Mouse (Mus musculus): ENCODE results near the gene Olfr1098. TPM values are rescaled to one million over a fixed set of nuclear protein-coding genes. Genes with fewer than 3 reads are reported as not detected.
A peak's percentile ranks its signal among the peaks of the same experiment; 100 is the strongest.

The Olfr1098 gene
- polyA plus RNA-seq (2015; fragmentation: Nextera tagmentation; extraction: Ambion mirVana), result not detected in 2 replicates

- DNase-seq (ENCODE audit: low spot score), result no peak
- H3K4me3 ChIP-seq (replicated peaks; ENCODE audit: low read depth, low read length), result no peak within 1 kb of the TSS
- whole genome bisulfite sequencing, result 98% methylated on average over 1 of the region's 1 CpGs
- no peaks in the 10 kb centered on the region for H3K9me3 ChIP-seq (replicated peaks; ENCODE audit: low read length)
- ATAC-seq (replicated peaks; ENCODE audit: low FRiP score, low read depth), result no peak
- no peak for TF ChIP-seq CTCF (IDR thresholded peaks at IDR 0.05; ENCODE audit: low read depth)
- H3K36me3 ChIP-seq (ENCODE audit: insufficient read depth, low read length), result no peaks in the 10 kb centered on the region
- no peak within 1 kb of the TSS for H3K4me2 ChIP-seq (ENCODE audit: low read length)
- H3K4me1 ChIP-seq (replicated peaks; ENCODE audit: insufficient read depth, low read length), result no peaks in the 10 kb centered on the region
- no peaks in the 10 kb centered on the region for H3K27me3 ChIP-seq (ENCODE audit: insufficient read depth, low read length)
- H3K9ac ChIP-seq (ENCODE audit: low read depth, low read length), result no peak within 1 kb of the TSS
- H3K27ac ChIP-seq, result no peak within 1 kb of the TSS
These were observed at the start of gene Olfr1098 for GRCm38 (mm10) chr2:86924445-86924844. Olfr1098 (minus strand) TSS chr2:86924545.

- Histone ChIP-seq H3K36me3 (ENCODE audit: insufficient read depth, low read length) (no peaks in the 10 kb centered on the region), H3K27ac (no peak within 1 kb of the TSS), H3K9ac (ENCODE audit: low read depth, low read length) (no peak within 1 kb of the TSS), H3K27me3 (ENCODE audit: insufficient read depth, low read length) (no peaks in the 10 kb centered on the region), H3K4me3 (replicated peaks; ENCODE audit: low read depth, low read length) (no peak within 1 kb of the TSS), H3K9me3 (replicated peaks; ENCODE audit: low read length) (no peaks in the 10 kb centered on the region), H3K4me1 (replicated peaks; ENCODE audit: insufficient read depth, low read length) (no peaks in the 10 kb centered on the region), H3K4me2 (ENCODE audit: low read length) (no peak within 1 kb of the TSS)
- 75% methylated on average over 1 of the region's 1 CpGs for WGBS
- no peak for TF ChIP-seq CTCF (IDR thresholded peaks at IDR 0.05; ENCODE audit: low read depth)
- no peak for ATAC-seq (replicated peaks; ENCODE audit: low FRiP score, low read depth)
- no peak for DNase-seq (ENCODE audit: low spot score)
These were observed 36.2 kb upstream of the Olfr1098 start, which contains the start of gene Olfr1099 for GRCm38 (mm10) chr2:86960593-86960992. Olfr1099 (minus strand) TSS chr2:86960693.

GRCm38 (mm10) chr2:86926557-86926956 lies 2.2 kb upstream of the Olfr1098 start:
- Histone ChIP-seq H3K36me3 (ENCODE audit: insufficient read depth, low read length) (no peaks in the 10 kb centered on the region), H3K27me3 (ENCODE audit: insufficient read depth, low read length) (no peaks in the 10 kb centered on the region), H3K4me1 (replicated peaks; ENCODE audit: insufficient read depth, low read length) (no peaks in the 10 kb centered on the region), H3K9me3 (replicated peaks; ENCODE audit: low read length) (no peaks in the 10 kb centered on the region), H3K27ac (no peak overlapping the region), H3K4me3 (replicated peaks; ENCODE audit: low read depth, low read length) (no peak overlapping the region), H3K9ac (ENCODE audit: low read depth, low read length) (no peak overlapping the region), H3K4me2 (ENCODE audit: low read length) (no peak overlapping the region)
- DNase-seq (ENCODE audit: low spot score) (no peak), ATAC-seq (replicated peaks; ENCODE audit: low FRiP score, low read depth) (no peak)
- TF ChIP-seq CTCF (IDR thresholded peaks at IDR 0.05; ENCODE audit: low read depth), result no peak

GRCm38 (mm10) chr2:86905647-86906046 lies 18.7 kb downstream of the Olfr1098 start:
- H3K4me2 ChIP-seq (ENCODE audit: low read length), result no peak overlapping the region
- H3K4me1 ChIP-seq (replicated peaks; ENCODE audit: insufficient read depth, low read length), result no peaks in the 10 kb centered on the region
- no peaks in the 10 kb centered on the region for H3K27me3 ChIP-seq (ENCODE audit: insufficient read depth, low read length)
- no peak overlapping the region for H3K27ac ChIP-seq
- ATAC-seq (replicated peaks; ENCODE audit: low FRiP score, low read depth) (no peak), DNase-seq (ENCODE audit: low spot score) (no peak)
- no peaks in the 10 kb centered on the region for H3K9me3 ChIP-seq (replicated peaks; ENCODE audit: low read length)
- H3K36me3 ChIP-seq (ENCODE audit: insufficient read depth, low read length), result no peaks in the 10 kb centered on the region
- H3K4me3 ChIP-seq (replicated peaks; ENCODE audit: low read depth, low read length), result no peak overlapping the region
- no peak overlapping the region for H3K9ac ChIP-seq (ENCODE audit: low read depth, low read length)
- WGBS, result 85% methylated on average over 2 of the region's 2 CpGs
- TF ChIP-seq CTCF (IDR thresholded peaks at IDR 0.05; ENCODE audit: low read depth), result no peak

- no peaks in the 10 kb centered on the region for H3K36me3 ChIP-seq (ENCODE audit: insufficient read depth, low read length)
- H3K27ac ChIP-seq, result no peak within 1 kb of the TSS
- ATAC-seq (replicated peaks; ENCODE audit: low FRiP score, low read depth), result no peak
- no peak within 1 kb of the TSS for H3K4me2 ChIP-seq (ENCODE audit: low read length)
- no peak within 1 kb of the TSS for H3K9ac ChIP-seq (ENCODE audit: low read depth, low read length)
- DNase-seq (ENCODE audit: low spot score), result no peak
- 87% methylated on average over 1 of the region's 1 CpGs for WGBS
- H3K27me3 ChIP-seq (ENCODE audit: insufficient read depth, low read length), result no peaks in the 10 kb centered on the region
- H3K4me1 ChIP-seq (replicated peaks; ENCODE audit: insufficient read depth, low read length), result no peaks in the 10 kb centered on the region
- H3K4me3 ChIP-seq (replicated peaks; ENCODE audit: low read depth, low read length), result no peak within 1 kb of the TSS
- H3K9me3 ChIP-seq (replicated peaks; ENCODE audit: low read length), result no peaks in the 10 kb centered on the region
- no peak for TF ChIP-seq CTCF (IDR thresholded peaks at IDR 0.05; ENCODE audit: low read depth)
These were observed 32.2 kb downstream of the Olfr1098 start, which contains the start of gene Olfr1097 for GRCm38 (mm10) chr2:86892116-86892515. Olfr1097 (minus strand) TSS chr2:86892216.

GRCm38 (mm10) chr2:86874702-86875101 lies 49.6 kb downstream of the Olfr1098 start, which contains the start of gene Gm13723:
Gm13723 (minus strand) TSS chr2:86874802.
- Histone ChIP-seq H3K36me3 (ENCODE audit: insufficient read depth, low read length) (no peaks in the 10 kb centered on the region), H3K4me3 (replicated peaks; ENCODE audit: low read depth, low read length) (no peak within 1 kb of the TSS), H3K27me3 (ENCODE audit: insufficient read depth, low read length) (no peaks in the 10 kb centered on the region), H3K4me2 (ENCODE audit: low read length) (no peak within 1 kb of the TSS), H3K9me3 (replicated peaks; ENCODE audit: low read length) (no peaks in the 10 kb centered on the region), H3K27ac (no peak within 1 kb of the TSS), H3K9ac (ENCODE audit: low read depth, low read length) (no peak within 1 kb of the TSS), H3K4me1 (replicated peaks; ENCODE audit: insufficient read depth, low read length) (no peaks in the 10 kb centered on the region)
- DNase-seq (ENCODE audit: low spot score), result peak; percentile 1
- ATAC-seq (replicated peaks; ENCODE audit: low FRiP score, low read depth), result no peak
- 26% methylated on average over 1 of the region's 1 CpGs for WGBS
- no peak for TF ChIP-seq CTCF (IDR thresholded peaks at IDR 0.05; ENCODE audit: low read depth)

Other genes with a start within 250 kb of the Olfr1098 start
- gene Olfr1086, start 244.5 kb downstream of the Olfr1098 start, polyA plus RNA-seq (2015; fragmentation: Nextera tagmentation; extraction: Ambion mirVana), result not detected in 2 replicates
- gene Olfr1087, start 226.2 kb downstream of the Olfr1098 start, polyA plus RNA-seq (2015; fragmentation: Nextera tagmentation; extraction: Ambion mirVana), result not detected in 2 replicates
- gene Olfr1089, start 190.8 kb downstream of the Olfr1098 start, polyA plus RNA-seq (2015; fragmentation: Nextera tagmentation; extraction: Ambion mirVana), result not detected in 2 replicates
- gene Olfr1090, start 165.6 kb downstream of the Olfr1098 start, polyA plus RNA-seq (2015; fragmentation: Nextera tagmentation; extraction: Ambion mirVana), result not detected in 2 replicates
- not detected in 2 replicates for gene Olfr1093, start 142.1 kb downstream of the Olfr1098 start, polyA plus RNA-seq (2015; fragmentation: Nextera tagmentation; extraction: Ambion mirVana)
- not detected in 2 replicates for gene Olfr141, start 114.5 kb downstream of the Olfr1098 start, polyA plus RNA-seq (2015; fragmentation: Nextera tagmentation; extraction: Ambion mirVana)
- gene Olfr1094, start 99.9 kb downstream of the Olfr1098 start, polyA plus RNA-seq (2015; fragmentation: Nextera tagmentation; extraction: Ambion mirVana), result not detected in 2 replicates
- gene Olfr1095, start 72.8 kb downstream of the Olfr1098 start, polyA plus RNA-seq (2015; fragmentation: Nextera tagmentation; extraction: Ambion mirVana), result not detected in 2 replicates
- not detected in 2 replicates for gene Gm13723, start 49.7 kb downstream of the Olfr1098 start, polyA plus RNA-seq (2015; fragmentation: Nextera tagmentation; extraction: Ambion mirVana)
- gene Olfr1097, start 32.3 kb downstream of the Olfr1098 start, polyA plus RNA-seq (2015; fragmentation: Nextera tagmentation; extraction: Ambion mirVana), result not detected in 2 replicates
- not detected in 2 replicates for gene Olfr1099, start 36.1 kb upstream of the Olfr1098 start, polyA plus RNA-seq (2015; fragmentation: Nextera tagmentation; extraction: Ambion mirVana)
- gene Olfr1100, start 55.4 kb upstream of the Olfr1098 start, polyA plus RNA-seq (2015; fragmentation: Nextera tagmentation; extraction: Ambion mirVana), result not detected in 2 replicates
- gene Olfr1101, start 66.7 kb upstream of the Olfr1098 start, polyA plus RNA-seq (2015; fragmentation: Nextera tagmentation; extraction: Ambion mirVana), result not detected in 2 replicates
- not detected in 2 replicates for gene Olfr1102, start 73.9 kb upstream of the Olfr1098 start, polyA plus RNA-seq (2015; fragmentation: Nextera tagmentation; extraction: Ambion mirVana)
- gene Olfr1104, start 102.5 kb upstream of the Olfr1098 start, polyA plus RNA-seq (2015; fragmentation: Nextera tagmentation; extraction: Ambion mirVana), result not detected in 2 replicates
- not detected in 2 replicates for gene Olfr1105, start 112.0 kb upstream of the Olfr1098 start, polyA plus RNA-seq (2015; fragmentation: Nextera tagmentation; extraction: Ambion mirVana)
- not detected in 2 replicates for gene Olfr1106, start 127.7 kb upstream of the Olfr1098 start, polyA plus RNA-seq (2015; fragmentation: Nextera tagmentation; extraction: Ambion mirVana)
- gene Olfr1107, start 151.3 kb upstream of the Olfr1098 start, polyA plus RNA-seq (2015; fragmentation: Nextera tagmentation; extraction: Ambion mirVana), result not detected in 2 replicates
- not detected in 2 replicates for gene Olfr1109, start 171.5 kb upstream of the Olfr1098 start, polyA plus RNA-seq (2015; fragmentation: Nextera tagmentation; extraction: Ambion mirVana)
- gene Olfr259, start 190.0 kb upstream of the Olfr1098 start, polyA plus RNA-seq (2015; fragmentation: Nextera tagmentation; extraction: Ambion mirVana), result not detected in 2 replicates
- not detected in 2 replicates for gene Olfr1110, start 215.8 kb upstream of the Olfr1098 start, polyA plus RNA-seq (2015; fragmentation: Nextera tagmentation; extraction: Ambion mirVana)
- gene Olfr1111, start 228.1 kb upstream of the Olfr1098 start, polyA plus RNA-seq (2015; fragmentation: Nextera tagmentation; extraction: Ambion mirVana), result not detected in 2 replicates

Measured in kidney, postnatal 0 days (tissue).